Mouse (Mus musculus) activated CD4-positive, CD25-positive, alpha-beta regulatory T cell, adult 4 months (primary cell): Measurements from ENCODE around the gene Fam171a2. TPM values are rescaled to one million over a fixed set of nuclear protein-coding genes. Genes with fewer than 3 reads are reported as not detected.

Experiments
- ATAC-seq: one replicate; pipeline ENCODE4 v1.8.0; 2017
- polyA plus RNA-seq, 2 experiments: library from polyadenylated mRNA; unstranded; fragments of 100-300 nt; shearing (Covaris generic); gene quantifications; one replicate each; pipeline ENCODE4 v1.2.1; 2017

The Fam171a2 gene
- polyA plus RNA-seq, result not detected

DNA sequence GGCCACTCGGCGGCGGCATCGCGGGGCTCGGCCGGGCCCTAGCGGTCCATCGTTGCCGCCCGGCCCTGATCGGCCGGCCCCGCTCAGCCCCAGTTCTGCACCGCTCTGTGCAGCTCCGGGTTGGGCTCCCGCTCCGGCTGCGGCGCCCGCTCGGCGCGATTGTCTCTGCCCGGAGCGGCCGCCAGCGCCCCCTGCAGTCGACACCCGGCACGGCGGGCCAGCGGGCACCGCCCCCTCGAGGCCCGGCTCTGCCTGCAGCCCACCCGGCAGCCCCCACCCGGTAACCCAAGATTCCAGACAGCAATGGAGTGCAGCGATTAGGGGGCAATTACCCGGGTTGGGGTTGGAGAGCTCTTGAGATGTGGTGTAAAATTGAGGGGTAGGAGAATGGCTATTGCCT is at the start of gene Fam171a2:
Gene Fam171a2 (minus strand): TSS at position 186 of the 400 bp plus-strand sequence.
- peak; percentile 32 for ATAC-seq

DNA sequence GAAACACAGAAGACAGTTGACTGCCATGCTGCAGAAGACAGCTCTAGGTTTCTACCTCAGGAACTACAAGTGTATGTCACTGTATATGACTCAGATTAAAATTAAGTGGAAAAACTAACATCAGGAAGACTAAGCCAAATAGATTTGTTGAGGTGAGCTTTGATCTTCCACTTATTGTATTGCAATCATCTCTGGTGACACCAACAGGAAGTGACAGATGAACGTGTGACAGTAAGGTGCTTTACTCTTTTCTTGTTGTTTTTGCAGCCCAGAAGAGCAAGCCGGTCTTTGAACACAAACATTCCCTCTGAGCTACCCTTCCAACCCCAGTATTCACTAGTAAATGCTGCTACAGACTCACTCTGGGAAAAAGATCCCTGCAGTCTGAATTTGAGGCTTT is 49.2 kb upstream of the Fam171a2 start:
- ATAC-seq, result peak; percentile 63

DNA sequence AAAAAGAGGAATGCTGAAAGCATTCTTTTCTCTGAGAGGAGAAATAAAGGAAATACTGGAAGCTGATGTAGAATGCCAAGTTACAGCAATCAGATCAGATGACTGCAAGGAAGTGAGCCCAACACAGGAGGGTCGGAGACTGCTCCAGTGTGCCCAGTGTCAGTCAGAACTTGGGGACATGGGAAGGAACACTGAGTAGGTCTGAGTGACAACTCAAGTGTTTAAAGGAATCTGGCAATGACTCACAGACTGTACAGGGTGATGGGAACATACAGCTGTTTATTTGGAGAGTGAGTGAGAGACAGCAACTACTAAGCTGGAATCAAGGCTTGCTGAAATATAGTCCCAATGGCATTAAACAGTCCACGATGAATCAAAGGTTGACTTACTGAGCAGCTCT is 48.7 kb upstream of the Fam171a2 start:
- no peak for ATAC-seq

DNA sequence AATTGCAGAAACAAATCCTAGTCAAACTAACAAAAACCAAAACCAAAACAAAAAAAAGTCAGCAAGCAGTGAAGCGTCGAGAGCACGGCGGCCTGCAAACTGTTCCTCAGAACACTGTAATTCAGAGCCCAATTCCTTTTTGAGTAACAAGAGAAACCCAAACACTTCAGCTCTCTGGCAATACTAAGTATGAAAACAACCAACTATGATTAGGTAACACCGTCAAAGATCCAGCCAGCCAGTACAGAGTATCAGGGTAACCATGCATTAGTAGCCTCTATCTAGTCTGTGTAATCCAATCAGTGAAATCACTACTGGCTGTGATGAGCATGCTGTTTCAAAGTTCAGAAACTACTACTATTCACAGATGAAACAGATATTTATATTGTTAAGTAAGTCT is 48.3 kb upstream of the Fam171a2 start:
- ATAC-seq, result no peak

DNA sequence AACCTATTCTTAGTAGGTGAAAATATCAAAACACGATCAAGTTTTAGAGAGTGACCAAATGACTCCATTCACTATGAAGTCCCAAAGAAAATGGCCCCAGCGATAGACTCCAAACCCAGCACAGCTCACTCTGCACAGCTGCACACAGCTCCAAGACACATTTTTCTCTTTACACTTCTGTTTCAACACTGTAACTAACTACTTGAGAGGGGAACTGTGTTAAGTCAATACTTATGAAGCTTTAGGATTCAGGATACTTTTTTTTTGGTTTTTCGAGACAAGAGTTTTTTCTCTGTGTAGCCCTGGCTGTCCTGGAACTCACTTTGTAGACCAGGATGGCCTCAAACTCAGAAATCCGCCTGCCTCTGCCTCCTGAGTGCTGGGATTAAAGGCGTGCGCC is 47.6 kb upstream of the Fam171a2 start:
- no peak for ATAC-seq

DNA sequence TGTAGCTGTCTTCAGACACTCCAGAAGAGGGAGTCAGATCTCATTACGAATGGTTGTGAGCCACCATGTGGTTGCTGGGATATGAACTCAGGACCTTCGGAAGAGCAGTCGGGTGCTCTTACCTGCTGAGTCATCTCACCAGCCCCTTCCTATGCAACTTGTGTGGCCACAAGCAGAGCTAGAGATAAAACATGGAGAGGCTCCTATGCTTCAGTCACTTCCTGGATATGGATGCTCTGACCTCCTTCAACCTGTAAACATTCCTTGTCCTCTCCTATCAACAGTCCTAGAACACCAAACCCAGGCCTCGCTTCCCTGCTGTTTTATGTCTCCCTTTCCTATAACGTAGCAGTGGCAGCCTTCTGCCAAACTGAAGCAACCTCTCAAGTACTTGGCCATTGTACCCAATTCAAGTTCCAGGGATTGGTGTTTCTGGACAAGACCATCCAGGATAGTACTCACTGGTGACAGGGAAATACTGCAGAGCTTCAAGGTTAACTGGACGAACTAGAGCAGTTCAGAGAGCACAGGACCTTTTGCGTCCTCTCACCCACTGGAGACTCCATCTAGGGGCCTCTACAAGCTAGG is 46.7 kb upstream of the Fam171a2 start:
- no peak for ATAC-seq

DNA sequence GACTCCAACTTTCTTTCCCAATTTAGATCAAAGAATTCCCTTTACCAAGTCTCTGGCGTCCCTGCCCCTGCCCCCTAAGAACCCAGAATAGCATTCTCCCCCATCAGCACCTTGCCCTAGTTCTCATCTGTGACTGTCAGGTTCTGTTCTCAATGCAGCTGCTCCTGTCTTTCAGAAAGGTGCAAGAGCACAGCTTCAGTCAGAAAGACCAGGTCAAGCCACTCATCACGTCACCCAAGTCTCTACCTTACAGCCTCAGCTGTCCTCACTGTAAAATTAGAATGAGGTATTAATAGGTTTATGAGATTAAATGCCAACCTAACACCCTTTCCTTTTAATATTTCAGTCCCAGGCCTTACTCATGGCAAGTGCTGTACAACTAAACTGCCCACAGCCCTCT is 45.8 kb upstream of the Fam171a2 start:
- no peak for ATAC-seq

DNA sequence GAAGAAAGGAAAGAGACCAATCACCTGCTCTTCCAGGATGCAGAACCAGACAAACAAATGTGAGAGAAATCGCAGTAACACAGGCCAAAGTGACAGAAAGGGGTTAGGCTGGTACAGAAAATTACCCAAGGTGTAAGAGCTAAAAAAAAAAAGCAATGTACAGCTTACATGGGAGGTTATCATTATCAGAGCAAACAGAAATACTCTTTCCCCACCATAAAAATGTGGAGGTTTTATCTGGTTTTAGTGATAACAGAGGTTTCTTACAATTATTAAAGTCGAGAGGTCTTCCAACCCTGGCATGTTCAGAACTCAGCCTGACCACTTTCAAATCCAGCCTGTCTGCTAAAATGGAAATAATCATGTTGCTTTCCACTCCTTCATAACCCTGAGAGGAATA is 40.4 kb upstream of the Fam171a2 start:
- no peak for ATAC-seq

DNA sequence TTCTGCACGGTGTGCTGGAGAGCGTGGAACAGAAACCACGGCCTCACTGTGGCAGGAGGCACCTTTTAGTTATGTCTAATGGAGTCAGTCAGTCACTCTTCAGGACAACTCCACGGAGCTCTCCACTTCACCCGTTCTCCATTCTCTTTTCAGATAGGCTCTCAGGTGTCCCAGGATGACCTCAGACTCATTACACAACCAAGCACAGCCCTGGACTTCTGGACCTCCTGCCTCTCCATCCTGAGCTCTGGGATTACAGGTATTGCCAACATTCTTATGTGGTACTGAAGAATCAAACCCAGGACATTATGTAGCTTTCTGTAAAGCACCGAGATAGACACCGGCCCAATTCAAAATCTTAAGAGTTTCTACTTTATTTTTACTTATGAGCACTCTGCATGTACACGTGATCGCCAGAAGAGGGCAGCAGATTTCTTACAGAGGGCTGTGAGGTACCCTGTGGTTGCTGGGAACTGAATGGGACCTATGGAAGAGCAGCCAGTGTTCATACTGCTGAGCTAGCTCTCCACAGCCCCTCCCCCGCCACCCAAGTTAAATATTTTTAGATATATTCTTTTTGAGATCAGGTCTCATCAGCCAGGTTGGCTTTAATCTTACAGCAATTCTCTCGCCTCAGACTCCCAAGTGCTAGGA is 39.4 kb upstream of the Fam171a2 start:
- no peak for ATAC-seq

DNA sequence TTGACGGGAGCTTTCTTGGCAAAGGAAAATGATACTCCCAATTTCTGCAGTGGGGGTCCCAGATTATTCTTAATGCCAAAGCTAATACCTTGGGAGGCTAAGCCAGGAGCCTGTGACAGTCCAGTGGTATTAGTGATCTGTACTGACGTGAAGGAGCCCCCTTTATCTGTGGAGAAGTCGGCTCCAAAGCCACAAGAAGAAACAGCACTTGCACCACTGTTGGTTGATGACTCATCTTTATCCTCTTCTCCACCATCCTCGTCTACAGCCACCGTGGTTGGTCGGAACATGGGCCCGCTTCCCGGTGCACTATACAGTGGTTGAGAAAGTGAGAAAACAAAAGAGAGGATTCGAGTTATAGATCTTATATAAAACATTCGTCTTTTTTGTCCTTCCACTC is 34.3 kb upstream of the Fam171a2 start:
- no peak for ATAC-seq

DNA sequence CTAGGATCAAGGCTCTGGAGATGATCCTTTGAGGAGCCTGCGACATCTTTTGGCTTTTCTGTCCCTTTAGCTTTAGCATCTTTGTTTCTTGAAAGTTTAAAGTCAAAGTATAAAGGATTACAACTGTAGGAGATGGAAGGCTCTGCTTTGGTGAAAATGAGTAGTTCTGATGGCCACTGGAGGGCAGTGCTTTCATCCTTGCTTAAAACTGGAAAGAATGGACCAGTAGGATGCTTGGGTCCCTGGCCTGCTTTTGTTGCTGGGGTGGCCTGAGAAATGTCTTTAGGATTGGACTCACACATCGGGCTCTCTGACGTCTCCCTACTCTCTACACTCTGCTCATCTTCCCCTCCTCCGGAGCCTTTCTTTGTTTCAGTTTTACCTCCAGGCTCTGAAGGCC is 33.4 kb upstream of the Fam171a2 start:
- no peak for ATAC-seq

DNA sequence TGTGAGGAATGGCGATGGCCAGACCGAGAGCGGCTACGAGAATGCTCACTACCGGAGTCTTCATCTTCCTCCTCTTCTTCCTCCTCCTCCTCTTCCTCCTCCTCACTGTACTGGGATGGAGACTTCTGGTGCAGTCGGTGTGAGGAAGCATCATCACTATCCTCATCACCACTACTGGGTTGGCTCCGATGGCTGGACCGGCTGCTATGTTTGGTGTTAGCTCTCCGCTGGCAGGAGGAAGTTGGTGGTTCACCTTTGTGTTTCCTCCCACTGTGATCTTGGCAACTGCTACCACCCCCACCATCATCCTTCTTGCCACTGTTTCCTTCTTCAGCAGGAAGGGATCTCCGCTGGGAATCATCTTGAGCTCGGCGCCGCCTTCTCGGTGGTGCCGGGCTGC is 32.6 kb upstream of the Fam171a2 start:
- ATAC-seq, result no peak

DNA sequence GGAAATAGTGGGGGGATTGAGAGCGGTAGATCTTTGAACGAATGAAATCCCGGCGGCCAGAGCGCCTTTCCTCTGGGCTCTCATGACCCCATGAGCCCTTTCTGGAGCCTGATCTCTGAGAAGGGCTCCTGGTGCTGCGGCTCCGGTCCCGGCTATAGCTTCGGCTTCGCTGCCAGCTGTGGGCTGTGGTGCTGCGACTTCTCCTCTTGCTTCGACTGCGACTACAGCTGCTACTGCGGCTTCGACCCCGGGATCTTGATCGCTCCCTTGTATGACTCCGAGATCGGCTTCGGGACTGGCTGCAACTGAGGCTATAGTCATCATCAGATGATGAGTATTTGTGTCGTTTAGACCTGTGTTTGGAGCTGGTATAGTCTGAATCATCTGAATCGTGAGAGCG is 32.1 kb upstream of the Fam171a2 start:
- no peak for ATAC-seq

DNA sequence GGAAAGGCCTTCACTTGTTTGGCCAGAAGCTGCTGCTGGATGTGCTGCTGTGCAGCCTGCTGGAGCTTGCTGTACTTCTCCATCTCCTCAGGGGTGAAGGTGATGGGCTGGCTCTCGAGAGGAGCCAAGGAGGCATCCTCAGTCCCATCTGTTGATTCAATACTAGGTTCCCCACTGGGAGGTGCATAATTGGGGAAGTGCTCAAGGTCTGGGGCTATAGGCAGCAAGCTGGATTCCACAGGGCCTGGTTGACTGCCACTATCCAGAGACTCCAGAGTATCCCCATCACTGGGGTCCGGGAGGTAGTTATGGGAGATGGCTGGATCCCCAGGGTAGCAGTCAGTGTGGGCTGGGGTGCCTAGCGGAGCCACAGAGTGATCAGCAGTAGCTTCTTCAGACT is 31.2 kb upstream of the Fam171a2 start:
- ATAC-seq, result no peak

DNA sequence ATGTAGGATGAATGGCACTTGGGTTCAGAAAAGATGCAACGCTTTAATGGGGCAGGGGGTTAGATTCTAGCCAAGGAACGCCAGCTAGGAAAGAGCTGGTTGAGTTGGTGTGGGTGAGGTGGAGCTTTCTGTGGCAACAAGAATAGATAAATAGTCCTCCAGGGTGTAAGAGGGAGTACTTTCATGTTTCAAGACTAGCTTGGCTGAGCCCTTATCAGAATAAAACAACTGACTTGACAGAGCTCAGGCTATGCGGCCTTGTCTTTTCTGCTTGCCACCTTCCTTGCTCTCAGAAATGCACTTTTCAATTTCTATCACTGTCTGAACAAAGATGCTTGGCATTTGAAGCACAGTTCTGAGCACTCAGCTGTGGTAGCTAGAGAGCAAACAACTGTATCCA is 27.5 kb upstream of the Fam171a2 start:
- no peak for ATAC-seq

DNA sequence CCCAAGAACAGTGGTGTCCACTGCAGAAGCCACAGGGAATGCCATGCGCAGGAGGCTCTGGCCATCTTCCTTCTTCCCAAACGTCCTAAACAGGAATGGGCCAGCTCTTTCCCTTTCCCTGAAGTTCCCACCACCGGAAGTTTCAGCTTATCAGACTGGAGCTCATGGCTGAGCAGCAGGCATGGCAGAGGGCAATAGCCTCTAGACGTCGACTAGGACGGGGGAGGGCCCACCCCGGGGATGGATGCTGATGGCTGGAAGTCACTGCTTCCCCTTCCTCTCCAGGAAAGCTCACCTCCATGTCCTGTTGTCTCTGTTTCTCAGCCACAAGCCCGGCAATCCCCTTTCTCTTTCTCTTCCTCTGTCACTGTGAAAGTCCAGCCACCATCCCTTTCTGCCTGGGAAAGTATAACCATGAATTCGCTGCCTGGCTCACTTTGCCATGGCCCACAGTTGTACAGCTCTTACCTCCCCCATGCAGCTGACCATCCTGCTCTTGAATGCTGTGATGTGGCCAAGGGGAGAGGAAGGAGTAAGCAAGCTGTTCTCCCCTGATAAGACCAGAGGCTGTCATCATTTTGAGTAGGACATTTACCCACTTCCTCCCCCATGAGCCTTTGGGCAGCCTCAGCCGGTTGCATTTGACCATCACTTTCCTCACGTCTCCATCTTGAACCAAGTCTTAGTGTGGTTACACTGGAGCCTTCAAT is 22.3 kb upstream of the Fam171a2 start, which contains the start of gene Itga2b:
Gene Itga2b (minus strand): TSS at position 475 of the 710 bp plus-strand sequence.
- ATAC-seq, result no peak

DNA sequence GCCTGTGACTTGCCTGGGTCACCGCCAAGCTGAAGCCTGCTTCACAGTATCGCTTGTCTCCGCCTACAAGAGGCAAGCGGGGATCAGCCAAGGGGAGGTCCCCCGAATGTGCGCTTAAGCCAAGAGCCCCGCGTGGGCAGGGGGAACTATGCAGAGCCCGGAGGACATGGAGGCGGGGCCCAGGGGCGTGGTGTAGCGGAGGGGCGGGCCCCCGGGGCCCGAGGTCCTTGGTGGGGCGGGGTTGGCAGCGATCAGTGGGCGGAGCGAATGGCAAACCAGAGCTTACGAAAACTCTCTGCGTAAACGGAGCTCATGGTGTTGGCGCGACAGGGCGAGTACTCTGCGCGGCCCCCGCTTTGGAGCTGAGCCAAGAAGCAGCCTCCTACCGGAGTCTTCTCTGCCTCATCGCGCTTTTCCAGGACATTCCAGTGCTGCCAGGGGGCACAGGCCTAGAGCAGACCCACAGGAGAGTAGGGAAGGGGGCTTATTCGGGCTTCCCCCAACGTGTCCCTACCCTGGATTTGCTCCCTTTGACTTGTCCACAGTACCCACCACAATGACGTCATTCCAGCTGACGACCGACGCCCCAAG is 19.7 kb upstream of the Fam171a2 start:
- ATAC-seq, result peak; percentile 92

DNA sequence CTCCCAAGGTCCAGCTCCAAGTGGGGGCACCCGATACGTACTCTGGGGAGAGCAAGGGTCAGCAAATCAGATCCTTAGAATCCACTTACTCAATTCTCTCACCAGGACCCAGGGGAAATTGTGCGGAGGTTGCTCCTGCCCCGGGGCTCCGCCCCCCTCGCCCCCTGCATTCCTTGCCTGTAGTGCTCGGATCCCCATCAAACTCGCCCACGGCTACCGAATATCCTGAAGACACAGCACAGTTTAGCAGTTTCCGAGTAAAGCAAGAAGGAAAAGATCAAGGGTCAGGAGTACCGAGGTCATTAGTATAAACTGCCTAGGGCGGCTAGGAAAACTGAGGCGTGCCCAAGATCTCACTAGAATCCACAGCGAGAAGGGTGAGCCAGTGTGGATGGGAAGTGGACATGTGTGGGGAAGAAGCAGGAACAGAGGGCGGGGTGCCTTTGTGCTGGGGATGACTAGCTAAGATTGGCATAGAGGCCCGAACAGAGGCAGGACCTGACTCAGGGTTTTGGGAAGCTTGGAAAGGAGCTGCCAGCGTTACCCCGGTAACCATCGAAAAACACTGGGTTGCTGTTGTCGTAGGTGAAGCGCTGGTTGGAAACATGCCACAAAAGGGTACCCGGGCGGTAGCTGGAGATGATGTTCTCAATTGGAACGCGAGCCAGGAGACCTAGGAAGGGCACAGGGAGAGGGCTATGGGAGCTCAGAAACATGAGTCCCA is 18.4 kb upstream of the Fam171a2 start:
- no peak for ATAC-seq

DNA sequence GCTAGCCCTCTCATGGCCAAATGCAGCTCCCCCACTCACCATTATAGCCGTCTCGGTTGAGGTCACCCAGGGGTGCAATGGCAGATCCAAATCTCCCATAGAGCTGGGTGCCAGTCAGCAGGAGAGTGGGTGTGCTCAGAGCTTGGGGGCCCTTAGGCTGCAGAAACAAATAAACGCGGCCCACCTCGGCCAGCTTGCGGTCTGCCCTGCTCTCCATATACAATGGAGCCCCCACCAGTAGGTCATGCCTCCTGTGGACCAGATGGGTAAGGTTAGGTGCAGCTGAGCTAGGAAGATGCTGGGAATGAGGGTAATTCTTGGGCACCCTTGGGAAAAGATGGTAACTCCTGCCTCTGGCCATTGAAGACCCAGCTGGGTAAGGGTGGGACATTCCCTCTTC is 17.4 kb upstream of the Fam171a2 start:
- ATAC-seq, result no peak

DNA sequence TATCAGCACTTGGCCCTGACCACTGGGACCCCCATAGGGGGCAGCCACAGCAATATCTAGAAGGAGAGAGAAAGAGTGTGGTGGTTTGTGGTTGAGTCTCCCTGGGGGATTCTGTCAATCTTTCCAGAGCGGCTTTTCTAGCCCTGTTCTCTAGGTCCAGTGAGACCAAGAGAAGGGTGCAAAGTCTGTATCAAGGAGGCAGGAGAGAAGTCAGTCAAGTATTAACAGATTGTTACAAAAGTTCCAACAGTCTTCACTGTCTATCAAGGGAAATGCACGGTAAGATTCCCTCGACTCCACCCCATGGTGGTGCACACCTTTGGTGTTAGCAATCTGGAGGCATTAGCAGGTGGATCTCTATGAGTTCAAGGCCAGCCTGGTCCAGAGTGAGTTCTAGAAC is 14.3 kb upstream of the Fam171a2 start:
- no peak for ATAC-seq

DNA sequence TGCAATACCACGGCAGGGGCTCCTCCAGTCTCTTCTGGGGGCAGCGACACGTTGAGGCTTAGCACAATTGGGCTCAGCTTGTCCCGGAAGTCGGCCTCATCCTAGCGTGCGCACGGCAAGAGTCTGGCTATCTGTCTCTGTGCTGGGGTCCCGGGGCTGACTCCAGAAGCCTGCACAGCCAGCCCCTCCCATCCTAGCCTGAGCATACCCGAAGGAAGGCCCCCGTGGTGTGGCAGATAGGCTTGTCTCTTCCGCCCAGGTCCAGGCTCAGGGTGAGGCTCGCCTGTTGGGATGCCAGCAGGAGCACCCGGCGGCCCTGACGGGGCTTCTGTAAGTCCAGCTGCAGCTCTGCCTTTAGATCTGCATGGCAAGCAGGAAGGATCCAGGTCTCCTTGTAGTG is 13.1 kb upstream of the Fam171a2 start:
- no peak for ATAC-seq

DNA sequence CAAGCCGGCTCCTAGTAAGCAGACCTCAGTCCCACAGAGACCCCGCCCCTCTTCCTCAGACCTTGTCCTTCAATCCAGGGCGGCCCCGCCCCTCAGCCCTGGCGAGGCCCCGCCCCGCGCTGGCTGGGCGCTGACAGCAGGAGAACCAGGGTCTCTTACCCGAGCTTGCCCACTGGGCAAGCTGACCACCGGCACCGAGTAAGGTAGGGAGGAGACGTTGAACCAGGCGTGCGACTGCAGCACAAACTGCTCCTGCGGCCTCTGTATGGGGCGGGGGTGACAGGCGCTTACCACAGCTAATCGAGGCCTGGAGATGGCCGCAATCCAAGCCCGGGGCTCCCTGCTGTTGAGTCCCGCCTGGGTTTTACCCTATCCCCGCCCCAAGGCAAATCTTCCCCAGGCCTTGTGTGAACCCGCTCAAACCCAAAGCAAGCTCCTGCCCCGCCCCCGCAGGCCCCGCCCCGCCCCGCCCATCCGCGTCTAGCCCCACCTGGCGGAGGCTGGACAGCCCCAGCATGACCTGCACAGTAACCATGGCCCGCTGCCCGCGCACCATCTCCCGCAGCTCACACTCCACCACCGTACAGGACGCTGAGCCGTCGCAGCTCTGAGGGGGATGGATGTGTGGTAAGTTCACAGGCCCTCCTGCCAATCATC is 8.4 kb upstream of the Fam171a2 start:
- ATAC-seq, result peak; percentile 36

DNA sequence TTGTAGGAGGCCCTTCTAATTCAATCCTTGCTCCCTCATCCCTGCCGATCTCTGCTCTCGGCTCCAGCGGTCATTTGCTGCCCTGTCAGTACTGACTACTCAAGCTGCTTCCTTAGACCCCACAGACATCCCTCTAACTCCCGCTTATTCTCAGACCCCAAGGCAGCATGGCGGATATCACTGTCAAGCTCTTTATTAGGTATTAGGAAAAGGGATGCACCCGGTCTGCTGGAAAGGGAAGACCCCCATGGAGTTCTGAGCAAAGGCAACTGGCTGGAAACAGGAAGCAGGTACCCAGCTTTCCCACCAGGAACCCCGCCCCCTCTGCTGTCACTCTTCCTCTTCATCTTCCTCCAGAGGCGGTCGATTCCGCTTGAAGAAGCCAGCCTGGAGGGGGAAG is 5.6 kb upstream of the Fam171a2 start:
- no peak for ATAC-seq
